Mouse (Mus musculus) mesoderm, embryonic 11.5 days (tissue): ENCODE measurements around the gene Pde10a.

ENCODE experiments used
- DNase-seq: peaks from one replicate; pipeline ENCODE4 v3.0.0-alpha.2; 2012; ENCODE audit warnings: low read depth, low spot score

The Pde10a gene

DNA sequence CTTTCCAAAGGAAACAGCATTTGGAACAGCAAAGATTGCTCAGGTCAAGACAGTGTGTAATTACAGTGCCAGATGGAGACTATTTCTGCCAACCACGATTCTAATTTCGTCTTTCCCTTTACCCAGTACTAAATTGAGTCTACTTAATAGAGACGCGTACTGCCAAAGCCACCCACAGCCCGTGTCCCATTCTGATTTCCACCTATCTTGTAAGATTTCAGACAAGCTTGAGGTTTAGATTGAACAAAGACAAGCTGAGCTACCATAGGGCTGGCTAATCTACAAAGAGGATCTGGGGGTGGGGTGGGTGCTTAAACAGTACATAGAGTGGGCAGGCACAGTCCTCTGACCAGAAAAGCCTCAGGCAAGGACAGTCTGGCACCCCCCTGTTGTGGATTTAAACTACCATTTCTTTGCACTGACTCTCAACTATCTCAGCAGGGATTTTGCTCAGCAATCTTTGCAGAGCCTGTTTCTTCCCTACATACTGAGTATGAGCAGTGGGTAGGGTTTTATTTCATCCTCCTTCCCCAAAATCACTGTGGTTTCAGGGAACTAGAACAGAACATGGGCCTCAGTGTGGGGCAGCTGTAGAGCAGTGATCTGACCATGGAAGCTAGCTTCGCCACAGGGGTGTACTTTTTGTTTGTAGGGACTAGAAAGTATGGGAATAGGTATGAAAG is 507.3 kb downstream of the Pde10a start:
- DNase-seq: no peak

DNA sequence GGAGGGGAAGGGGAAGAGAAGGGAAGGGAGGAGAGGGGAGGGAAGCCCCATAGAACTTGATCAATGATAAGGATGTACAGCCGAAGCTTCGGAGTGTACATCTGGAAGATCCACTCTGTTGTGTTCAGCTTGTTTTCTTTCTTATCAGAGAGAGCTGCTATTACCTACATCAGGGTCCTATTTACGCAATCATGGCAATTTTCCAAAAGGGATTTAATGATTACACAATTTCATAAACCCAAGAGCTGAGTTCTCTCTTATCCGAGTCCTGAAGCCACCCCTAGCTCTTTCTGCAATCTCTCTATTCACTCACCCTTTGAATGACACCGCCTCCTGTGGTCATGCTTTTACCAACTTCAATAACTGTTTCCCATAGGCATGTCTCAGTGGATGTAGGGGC is 508.3 kb downstream of the Pde10a start:
- DNase-seq: no peak

DNA sequence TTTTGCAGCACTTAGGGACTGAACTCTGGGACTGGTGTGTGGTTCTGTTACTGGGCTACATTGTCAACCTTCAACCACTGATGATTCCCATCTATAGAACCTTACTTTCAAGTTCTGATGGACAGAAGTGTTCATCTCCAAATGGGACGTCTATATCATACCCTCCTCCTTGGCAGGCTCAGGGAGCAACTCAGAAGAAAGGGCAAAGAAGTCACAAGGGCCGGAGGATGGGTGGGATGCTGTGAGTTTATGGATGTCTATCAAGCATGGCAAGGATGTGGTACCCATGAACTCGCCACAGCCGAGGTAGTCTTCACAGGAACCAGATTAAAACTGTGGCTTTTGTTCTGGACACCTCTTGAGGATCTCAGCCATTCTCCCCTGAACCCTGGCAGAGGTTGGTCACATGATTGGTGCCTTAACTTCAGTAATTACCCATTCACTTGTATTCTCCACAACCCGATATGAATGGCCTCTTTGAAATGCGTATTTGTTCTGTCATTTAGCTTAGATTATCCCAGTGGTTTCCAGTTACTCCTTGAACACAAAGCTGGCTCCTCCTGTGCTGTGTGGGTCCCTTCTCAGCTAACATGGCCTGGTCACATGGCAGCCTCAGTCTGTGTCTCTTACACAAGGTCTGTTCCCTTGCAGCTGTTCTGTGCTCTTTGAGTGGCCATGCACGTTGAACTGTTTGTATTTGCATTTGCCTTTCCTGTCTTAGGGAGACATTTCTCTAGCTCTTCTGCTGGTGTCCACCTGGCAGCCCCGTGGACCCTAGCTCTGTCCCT is 510.6 kb downstream of the Pde10a start:
- no peak for DNase-seq
